Mouse (Mus musculus) cerebellum, postnatal 14 days (tissue): Measurements from ENCODE around the gene Olfr544.
A peak's percentile ranks its signal among the peaks of the same experiment; 100 is the strongest.

ENCODE experiments used
- DNase-seq, 2 experiments: peaks; one replicate each; pipeline ENCODE4 v3.0.0; 2021; ENCODE audit warnings: mixed read lengths in 2 of 2

Olfr544 gene

GRCm38 (mm10) chr7:102476601-102477000 lies 11.5 kb downstream of the Olfr544 start:
- DNase-seq, result no peak

GRCm38 (mm10) chr7:102472675-102473074 lies 15.4 kb downstream of the Olfr544 start:
- no peak for DNase-seq

DNA sequence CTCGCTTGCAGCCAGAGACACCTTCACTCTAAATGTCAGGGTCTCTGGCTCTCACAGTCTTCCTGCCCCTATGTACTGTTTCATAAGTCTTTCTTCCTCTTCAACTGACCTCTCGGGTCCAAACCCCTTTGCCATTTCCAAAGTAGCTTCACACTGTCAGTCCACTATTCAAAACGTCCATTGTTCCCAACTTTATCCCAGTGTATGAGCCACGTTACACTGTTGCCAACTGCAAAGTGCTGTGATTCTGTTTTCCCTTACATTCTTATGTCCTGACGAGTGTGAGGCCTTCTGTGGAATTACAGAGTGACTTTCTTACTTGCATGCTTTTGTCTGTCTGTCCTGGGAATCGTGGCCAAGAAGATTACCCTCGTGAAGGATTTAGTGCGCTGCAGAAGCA lies 20.5 kb downstream of the Olfr544 start:
- no peak for DNase-seq

- DNase-seq, result no peak
These were observed 29.3 kb downstream of the Olfr544 start for GRCm38 (mm10) chr7:102458618-102459380.

GRCm38 (mm10) chr7:102446438-102446837 lies 41.7 kb downstream of the Olfr544 start:
- no peak for DNase-seq

DNA sequence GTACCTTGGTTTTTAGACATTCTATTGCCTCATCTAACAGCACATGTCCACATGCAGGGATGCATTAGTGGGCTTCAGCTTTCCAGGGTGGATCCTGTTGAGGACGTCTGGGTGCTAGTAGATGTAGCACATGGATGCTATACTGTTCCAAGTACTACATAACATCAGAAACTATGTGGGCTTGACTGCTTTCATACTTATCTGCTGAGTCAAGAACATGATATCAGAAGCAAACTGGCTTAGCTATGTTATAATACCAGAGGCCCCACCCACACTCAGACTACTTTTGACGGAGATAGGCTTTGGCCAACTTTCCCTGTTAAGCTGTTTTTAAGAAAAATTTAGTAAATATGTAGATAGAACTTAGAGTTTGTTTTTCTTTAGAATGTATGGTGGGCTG lies 43.8 kb downstream of the Olfr544 start:
- no peak for DNase-seq

DNA sequence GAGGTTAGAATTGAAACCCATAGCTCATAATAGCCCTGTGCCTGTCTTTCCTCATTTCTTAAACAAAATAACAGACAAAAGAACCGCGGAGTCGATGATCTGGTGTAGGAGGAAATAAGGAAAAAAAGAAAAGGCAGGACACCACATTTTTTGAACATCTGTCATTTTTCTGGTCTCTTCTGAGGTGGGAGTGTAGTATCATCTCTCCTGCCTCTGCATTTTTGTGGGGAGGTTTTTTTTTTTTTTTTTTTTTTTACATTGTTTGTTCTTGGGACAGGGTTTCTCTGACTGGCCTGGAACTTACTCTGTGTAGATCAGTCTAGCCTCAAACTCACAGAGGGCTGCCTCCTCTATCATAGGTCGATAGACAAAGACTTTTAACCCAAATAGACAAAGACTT lies 45.7 kb downstream of the Olfr544 start:
- DNase-seq, result no peak

- DNase-seq, result peak; percentile 95 to 97
These were observed 46.3 kb downstream of the Olfr544 start, which contains the start of gene Rrm1 for GRCm38 (mm10) chr7:102441657-102442391. Rrm1 (plus strand) TSS chr7:102441695.

DNA sequence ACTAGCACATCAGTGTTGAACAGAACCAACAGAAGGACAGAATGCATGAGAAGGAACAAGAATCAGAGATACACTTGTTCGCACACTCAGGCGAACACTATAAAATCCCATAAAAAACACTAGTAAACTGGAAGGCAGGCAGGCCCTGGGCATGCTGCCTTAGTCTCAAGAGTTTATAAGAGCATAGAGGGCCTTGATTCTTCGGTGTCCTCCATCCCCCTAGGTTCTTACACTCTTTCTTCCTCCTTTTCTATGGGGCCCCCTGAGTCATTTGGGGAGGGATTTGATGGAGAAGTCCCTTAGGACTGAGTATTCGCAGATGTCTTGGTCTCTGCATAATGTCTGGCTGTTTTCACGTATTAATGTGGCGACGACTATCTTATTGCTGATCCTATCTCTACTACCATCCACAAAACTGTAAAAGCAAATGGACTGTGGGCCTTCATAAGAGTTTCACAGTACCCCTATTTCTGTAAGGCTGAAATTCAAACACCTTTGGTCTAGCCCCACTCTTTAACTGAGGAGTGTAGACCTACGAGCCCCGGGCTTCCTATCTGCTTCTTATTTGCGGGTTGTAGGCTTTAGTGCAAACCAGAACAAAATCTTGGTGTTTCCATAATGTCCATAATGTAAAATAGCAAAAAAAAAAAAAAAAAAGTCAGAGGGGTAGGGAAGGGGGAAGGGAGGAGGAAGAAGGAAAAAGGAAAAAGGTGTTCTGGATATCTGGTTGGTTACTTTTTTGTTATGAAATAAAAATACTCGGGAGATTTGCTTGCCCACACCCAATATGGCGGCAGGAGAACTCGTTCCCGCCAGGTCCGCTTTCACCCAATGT lies 47.1 kb downstream of the Olfr544 start:
- no peak for DNase-seq

GRCm38 (mm10) chr7:102434344-102434743 lies 53.8 kb downstream of the Olfr544 start:
- DNase-seq, result no peak
